Mouse (Mus musculus) A20 (cell line): ENCODE measurements around the gene Lck.
A peak's percentile ranks its signal among the peaks of the same experiment; 100 is the strongest.

ENCODE experiments used
- DNase-seq: peaks from one replicate; pipeline ENCODE4 v3.0.0-alpha.2; 2011; ENCODE audit warnings: low read depth, low spot score

Lck gene

DNA sequence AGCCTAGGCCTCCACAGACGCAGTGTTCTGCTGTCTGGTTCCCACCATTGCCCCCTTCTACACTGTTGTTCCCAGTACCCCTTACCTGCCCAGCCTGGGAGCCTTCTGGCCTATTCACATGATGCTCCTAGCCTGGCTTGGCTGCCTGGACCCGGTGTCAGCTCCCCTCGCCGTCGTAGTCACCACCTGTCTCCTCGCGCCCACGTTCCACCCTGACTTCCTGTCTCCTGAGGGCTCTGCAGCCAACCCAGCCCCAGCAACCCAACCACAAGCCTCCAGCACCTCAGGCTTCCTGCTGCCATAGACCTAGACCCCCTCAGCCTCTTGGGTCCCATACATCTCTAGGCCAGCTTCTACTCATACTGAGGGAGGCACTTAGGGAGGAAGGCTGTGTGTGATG lies at the start of gene Lck:
Gene Lck, minus strand, starts transcription at position 212 of the 400 bp plus-strand sequence.
- DNase-seq, result no peak

DNA sequence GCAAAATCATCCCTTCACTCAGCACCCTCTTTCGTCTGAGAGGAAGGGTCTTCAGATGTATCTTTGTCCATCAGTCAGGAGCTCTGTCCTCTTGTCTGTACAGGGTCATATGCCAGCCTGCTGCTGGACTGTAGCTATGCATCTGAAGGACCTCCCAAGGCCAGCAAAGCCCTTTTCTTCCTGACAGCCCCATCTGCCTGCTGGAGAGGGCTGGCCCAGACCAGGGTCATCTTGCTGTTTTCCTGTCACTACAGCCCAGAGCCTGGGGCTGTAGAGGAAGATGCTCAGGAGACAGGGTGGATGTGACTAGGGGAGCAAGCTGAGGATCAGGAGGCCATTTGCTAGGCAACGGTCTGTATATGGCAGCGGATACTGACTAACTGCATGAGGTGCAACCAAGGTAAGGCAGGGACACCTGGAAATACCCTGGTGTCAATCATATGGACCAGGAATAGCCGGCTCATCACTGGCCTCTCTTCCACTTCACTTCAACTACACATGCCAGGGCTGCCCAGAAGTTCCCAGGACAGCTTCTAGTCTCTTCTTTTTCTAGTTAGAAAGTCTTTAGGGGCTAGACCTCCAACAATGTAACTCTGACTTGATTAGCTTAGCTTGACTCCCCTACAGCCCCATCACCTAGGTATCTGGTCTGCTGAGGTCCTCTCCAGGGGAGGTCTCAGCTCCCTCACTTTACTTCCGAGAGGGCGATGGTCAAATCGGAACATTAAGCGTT lies 49.5 kb upstream of the Lck start:
- no peak for DNase-seq

DNA sequence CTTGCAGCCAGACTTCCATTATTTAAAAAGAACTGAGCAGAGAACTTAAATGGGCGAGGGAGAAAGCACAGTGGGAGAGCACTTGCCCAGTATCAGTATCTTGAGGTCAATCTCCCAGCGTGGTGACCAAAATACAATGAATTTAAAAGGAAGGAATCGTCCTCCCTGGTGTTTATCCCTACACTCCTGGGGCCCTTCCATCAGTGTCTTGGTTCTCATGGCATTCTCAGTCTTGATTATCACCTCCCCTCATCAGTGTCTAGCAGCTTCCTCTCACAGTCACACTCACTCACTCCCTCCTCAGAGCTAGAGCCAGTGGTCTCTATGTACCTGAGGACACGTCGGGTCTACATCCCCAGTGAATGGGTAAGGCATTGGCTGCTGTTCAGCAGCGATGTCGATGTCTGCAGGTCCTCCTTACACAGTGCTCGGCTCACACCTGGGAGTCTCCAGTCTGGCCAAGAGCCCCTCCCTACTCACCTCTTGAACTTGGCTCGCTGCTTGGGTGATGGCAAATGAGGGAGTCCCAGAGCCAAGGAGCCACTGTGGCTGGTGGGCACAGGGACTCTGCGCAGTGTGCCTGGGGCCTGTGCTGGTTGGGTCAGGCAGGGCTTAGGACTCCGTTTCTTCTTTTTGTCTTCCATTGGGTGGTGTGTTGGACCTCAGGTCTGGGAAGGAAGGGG lies 48.8 kb upstream of the Lck start:
- DNase-seq, result no peak

DNA sequence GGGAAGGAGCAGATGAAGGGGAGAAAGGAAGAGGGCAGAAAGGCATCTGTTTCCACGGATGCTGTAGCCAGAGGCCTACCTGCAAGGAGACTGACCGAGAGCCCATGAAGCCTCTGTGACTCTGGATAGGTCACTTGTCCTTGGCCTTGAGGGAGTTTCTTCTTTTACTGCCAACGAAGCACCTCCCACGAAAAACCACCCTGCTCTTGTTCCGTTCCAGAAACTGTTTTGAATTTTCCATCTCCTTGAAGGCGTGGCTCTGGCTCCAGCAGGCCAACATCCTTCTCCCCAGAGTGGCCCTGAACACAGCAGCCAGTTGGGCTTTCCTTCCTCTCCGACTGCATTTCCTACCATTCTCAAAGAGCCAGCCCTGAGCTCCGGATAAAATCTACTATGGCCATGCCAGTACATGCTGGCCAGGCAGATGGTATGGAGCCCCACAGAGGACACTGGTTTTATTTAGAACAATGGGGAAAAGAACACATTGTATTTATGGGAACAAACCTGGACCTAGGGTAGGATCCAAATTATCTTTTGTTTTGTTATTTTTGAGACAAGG lies 47.9 kb upstream of the Lck start:
- no peak for DNase-seq

DNA sequence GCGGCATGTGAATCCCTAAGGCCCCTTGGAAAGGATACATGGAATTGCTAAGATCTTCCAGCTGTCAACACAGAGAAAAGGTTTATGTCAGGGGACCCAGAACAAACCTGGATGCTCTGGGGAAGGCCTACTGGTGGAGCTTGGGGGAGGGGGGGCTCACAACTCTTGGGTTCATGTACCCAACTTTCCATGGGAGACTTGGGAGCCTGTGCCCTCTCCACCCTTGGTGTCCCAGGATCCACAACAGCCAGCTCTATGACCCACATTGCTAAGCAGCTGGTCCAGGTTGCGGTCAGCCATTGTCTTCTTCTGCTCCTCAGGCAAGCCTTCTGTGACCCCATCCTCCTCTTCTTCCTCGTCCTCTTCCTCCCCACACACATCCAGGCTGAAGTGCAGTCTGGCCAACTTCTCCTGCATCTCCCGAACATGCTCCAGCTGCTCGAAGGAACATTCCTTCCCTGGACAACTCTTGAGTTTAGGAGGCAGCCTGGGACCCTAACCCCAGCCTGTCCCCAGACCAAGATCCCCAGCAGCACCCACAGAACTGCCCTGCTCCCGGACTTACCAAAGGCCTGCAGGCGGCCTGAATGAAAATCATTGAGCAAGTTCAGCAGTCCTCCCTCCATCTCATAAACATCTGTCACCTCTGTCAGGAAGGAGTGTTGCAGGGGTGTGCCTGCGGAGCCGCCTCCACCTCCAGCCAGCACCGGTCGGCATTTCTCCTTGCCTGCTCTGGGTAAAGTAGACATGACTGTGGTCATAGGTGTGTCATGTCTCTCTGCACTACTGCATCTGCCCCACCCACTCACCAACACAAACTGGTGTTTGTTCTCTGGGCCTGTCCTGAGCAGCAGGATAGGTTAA lies 47.2 kb upstream of the Lck start:
- DNase-seq, result no peak

DNA sequence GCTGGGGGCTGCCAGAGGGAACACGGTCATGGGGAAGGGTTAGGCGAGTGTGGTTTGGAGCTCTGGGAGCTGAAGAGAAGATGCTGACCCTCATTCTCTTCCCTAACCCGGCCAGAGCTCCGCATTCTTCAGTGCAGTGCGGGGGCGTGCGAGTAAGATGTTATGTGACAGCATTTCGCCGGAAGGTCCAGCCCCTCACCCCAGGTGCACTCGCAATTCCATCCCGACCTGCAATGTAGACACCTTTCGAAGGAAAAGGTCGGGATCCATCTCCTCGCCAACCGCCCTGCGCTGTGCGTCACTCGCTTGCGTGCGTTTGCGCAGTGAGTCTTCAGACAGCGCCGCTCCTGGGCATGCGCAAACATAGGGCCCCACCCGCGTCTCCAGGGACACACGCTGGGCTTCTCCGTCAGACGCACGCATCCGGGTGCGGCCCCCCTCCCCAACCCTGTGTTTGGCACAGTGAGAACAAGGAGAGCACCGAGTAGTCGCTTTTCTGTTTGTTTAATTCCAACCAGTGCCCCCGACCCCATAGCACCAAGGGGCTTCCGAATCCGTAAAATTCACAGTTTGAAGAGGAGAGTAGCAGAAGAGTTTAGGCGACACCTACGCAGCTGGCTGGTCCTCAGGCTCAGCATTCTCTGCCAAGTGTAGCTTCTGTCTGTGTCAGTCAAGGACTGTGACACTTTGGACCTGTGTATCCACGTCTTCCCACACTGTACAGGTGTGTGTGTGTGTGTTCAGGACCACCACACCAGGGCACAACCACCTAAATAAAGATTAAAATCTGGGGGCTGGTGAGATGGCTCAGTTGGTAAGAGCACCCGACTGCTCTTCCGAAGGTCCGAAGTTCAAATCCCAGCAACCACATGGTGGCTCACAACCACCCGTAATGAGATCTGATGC lies 45.6 kb upstream of the Lck start, which contains the start of gene Iqcc:
Gene Iqcc, minus strand, starts transcription at position 314 of the 906 bp plus-strand sequence.
- DNase-seq, result peak; percentile 95

DNA sequence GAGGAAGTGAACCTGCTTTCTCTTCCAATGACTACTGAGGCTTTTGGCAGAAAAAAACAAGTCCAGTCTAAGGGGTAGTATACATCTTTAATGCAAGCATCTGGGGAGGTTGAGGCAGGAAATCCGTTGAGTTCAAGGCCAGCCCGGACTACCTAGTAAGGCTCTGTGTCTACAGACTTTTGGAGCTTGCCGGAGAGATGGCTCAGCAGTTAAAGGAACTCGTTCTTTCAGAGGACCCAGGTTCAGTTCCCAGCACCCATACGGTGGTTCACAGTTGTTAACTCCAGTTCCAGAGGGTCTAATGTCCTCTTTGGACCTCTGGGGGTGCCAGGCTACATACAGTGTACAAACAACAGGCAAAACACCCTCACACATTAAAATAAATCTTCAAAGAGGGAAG lies 44.6 kb upstream of the Lck start:
- DNase-seq, result no peak

DNA sequence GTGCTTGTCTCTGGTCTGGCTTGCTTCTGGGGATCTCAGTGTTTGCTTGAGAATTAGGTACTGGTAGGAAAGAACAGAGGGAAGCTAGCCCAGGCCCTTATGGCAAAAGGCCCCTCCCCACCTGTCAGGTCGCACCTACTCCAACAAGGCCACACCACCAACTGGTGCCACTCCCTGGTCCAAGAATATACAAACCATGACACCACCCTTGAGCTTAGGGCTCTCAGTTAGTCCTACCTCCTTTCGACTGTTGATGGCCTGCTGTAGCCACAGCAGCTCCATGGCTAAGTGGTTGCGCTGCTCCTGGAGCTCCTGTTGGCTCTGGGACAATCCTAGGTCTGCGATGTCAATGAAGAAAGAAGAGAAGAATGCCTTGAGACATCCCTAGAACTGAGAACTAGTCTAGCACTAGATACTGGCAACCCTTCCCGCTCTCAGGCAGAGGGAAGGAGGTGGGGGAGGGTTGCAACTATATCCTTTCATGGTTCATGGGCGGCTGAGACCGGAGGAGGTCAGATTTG lies 43.7 kb upstream of the Lck start:
- no peak for DNase-seq

DNA sequence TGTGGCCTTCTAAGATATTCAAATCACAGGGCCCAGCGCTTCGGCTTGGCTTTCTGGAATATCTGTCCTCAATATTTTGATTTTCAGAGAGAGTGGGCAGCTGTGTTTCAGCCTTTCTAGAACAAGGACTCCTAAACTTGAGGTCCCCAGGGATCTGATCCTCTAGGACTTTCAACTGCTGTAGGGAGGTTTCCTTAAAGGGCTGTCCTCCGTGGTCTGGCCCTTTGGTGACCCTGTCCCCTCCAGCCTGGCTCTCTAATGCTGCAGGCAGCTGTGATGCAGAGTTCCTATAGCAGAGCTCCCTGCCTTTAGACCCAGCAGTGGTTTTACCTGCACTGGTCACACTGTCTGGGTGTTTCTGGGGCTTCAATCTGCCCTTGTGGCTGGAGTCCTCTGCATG lies 43.2 kb upstream of the Lck start:
- DNase-seq, result no peak

DNA sequence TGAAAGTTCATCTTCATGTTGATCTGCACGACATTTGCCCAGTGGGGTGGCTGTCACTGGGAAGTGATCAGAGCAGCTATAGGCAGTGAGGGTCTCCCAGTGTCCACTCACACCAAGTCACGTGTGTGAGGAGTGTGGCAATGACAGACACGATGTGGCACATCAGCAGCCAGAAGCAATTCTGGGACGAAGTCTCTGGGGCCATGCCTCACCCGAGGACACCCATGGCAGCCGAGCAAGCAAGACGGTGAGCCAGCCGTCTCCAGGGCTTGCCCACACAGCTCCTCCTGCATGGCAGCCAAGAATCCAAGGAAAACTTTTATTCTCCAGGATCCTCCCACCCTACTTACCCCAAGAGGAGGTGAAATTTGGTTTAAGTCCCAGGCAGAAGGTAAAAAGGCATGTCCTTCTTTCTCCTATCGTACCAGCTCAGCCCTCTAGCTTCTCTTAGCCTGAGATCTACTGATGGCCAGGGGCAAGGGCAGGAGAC lies 42.4 kb upstream of the Lck start:
- no peak for DNase-seq

DNA sequence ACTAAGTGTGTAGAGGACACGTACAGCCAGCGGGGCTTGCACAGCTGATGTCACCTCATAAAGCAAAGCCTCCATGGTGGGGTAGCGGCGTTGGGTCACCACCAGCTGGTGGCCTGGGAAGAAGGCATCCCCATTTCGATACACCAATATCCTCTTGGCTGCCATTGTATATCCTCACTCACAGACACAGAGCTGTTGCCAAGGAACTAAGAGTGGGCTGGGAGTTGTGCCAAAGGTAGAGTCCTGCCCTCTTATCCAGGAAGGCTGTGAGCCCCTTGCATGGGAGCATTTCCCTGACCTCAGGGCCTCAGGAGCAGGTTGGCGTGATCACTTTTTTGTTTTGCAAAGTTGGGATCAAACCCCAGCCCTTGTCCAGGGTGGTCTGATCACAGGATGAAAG lies 40.7 kb upstream of the Lck start, which contains the start of gene Dcdc2b:
Gene Dcdc2b, minus strand, starts transcription at position 165 of the 400 bp plus-strand sequence.
- DNase-seq, result no peak

DNA sequence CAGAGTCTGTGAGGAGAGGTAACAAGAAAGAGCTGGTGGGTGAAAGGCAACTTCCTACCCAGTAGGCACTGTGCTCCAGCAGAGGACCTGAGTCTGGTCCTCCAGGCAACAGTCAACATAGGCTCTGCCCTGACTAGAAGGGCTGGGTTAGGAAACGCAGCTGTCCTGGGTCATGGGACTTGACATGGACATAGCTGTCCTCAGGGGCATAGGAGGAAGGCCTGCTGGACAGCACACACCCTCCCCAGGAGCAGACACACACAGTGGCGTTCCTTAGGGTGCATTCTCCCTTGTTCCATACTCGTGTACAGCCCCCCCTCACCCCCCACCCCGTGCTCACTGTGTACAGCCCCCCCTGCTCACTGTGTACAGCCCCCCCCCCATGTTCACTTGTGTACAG lies 37.0 kb upstream of the Lck start:
- DNase-seq, result no peak

DNA sequence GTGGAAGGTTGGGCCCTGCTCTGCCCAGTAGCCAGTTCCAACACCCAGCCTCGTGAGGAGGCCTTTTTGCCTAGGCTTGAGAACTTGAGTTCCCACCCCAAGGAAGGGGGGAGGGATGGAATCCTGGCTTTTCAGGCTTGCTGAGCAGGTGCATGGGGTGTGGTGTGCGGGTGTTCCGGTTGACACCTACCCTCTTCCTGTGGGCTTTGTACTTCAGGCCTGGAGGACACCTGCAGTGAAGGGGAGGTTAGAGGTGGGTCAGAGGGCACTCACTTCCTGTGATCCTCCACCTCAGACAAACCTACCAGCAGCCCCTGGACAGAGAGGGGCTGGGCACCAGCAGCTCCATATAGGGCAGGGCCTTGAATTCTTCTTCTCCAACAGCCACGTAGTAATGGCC lies 36.6 kb upstream of the Lck start:
- DNase-seq, result no peak

DNA sequence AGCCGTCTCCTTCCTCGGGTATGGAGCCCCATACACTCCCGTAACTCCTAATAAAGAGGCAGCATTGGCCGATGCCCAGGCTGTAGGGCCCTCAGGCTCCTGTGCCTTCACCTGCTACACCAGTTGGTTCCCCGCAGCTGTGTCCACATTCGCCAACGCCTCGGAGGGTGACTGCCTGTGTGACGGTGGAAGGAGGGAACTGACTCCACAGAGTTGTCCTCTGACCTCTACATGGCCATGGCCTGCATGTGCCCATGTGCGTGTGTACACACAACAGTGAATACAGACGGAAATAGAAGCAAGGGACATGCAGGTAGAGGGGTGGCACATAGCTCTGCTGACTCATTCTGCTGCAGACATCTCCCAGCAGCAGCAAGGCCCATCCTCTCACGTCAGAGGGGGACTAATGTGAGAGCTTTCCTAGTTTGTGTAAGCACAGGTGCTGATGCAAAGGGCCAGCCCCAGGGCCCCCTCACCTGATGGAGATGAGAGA lies 35.7 kb upstream of the Lck start:
- no peak for DNase-seq

DNA sequence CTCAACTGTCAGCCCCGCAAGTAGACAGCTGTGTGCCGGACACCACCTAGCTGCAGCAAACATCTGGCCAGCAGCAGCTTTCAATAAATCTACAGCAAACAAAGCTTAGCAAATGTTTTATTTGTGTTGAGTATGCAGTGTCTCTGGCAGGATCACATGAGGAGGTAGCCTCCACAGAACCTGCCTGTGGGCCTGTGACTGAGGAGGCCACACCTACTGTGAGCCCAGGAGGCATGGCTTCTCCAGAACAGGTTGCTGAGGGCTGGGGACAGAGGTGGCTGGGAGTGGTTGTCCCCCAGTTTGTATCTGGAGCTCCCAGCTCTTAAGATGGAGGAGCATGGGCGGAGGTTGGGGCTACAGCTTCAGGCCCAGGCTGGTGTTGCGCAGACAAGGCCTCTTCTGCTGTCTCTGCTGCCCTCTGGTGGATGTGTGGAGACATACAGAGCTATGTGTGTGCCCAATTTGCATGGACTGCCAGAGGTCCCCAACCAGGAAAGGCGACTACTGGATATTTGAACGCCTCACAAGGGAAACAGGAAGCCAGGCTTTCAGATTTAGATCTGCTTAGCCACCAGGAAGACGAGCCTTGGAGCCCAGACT lies 35.1 kb upstream of the Lck start:
- DNase-seq, result peak; percentile 88

DNA sequence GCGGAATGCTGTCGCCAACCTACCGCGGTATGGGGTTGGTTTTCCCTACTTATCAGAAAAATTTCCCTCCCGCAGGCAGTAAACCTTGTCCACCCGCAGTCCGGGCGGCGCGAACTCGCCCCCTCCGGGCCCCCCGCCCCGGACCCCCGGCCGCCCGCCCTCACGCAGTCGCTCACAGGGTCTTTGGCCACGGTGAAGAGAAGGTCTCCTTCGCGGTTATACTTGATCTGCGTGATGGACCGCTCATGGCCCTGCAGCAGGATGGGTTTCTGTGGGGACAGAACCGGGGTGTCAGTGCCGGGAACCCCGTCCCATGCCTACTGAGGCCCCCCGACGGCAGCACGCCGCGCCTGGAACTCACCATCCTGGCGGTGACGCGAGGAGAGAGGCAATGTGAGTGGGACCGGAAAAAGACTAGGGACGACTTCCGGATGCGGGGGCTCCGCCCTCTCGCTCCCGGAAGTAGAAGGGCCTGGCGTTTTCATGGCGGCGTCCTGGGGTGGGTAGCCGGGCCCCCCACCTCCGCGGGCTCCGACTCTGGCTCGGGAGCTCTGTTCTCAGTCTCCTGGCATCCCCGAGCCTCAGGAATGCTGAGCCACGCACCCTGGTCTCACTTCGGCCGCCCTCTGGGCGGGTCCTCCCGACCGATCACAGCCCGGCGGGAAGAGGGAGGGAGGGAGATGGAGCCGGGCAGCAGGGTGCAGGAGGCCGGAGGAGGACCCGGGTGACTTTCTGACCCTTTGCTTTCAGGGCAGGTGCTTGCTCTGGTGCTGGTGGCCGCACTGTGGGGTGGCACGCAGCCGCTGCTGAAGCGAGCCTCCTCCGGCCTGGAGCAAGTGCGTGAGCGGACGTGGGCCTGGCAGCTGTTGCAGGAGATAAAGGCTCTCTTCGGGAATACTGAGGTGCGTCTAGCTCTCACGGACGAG lies 27.1 kb upstream of the Lck start, which contains the start of the genes Eif3i and Tmem234:
Gene Eif3i, minus strand, starts transcription at position 416 of the 926 bp plus-strand sequence.
Gene Tmem234, plus strand, starts transcription at position 436 of the 926 bp plus-strand sequence.
- peak; percentile 89 for DNase-seq

DNA sequence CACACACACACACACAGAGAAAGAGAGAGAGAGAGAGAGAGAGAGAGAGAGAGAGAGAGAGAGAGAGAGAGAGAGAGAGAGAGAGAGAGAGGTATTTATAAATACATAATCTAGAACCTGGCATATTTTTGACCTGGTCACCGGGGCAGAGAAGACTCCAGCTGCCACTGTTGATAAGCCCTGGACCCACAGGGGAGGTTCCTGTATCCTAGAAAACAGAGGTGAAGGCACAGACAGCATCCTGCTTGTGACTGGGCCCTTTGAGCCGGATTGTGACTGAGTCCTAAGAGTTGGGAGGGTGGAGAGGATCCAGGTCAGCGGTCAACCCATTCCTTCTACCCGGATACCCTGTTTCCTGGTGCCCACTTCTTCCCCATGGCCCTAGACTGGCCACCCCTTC lies 15.4 kb upstream of the Lck start:
- no peak for DNase-seq

DNA sequence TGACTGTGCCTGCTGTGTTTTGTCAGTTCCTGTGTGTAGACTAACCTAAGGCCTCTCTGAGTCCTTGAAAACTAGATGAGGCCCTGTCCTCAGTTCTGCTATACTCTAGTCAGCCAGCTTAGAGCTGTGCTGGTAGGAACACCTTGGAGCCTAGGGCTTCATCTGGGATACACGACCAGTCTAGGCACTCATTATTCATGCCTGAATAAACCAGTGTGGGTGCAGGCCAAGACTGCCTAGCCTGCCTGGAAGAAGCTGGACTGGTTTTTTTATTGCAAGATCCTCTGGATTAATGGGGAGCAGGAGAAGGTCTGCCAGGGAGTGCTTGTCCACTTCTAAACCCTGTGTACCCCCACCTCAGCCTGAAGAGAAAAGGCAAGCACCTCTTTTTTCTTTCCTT lies 13.5 kb upstream of the Lck start:
- no peak for DNase-seq

DNA sequence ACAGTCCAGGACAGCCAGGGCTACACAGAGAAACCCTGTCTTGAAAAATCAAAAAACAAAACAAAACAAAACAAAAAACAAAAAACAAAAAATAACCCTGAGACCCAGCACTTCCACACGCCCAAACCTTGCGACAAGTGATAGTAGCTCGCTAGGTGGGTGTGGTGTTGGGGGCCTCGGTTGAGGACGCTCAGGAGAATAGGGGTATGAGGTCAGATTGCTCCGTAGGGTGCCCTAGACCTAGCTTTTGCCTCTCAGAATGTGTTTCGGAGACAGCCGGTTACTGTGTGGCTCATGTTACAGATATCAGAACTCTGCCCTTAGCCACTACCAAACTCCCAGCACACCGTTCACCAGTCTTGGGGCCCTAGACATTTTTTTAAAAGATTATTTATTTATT lies 12.3 kb upstream of the Lck start:
- peak; percentile 42 for DNase-seq
